Mouse (Mus musculus) midbrain, postnatal 0 days (tissue): ENCODE results near the gene Hoxd8. TPM values are rescaled to one million over a fixed set of nuclear protein-coding genes. Genes with fewer than 3 reads are reported as not detected.

Experiments
- ATAC-seq: fragments of 200-750 bp; cut with Nextera tagmentation; 2 replicates; pipeline ENCODE4 v1.8.0; 2017; ENCODE audit warnings: moderate number of reproducible peaks, mild to moderate bottlenecking, moderate TSS enrichment, moderate library complexity; ENCODE audit not compliant: low FRiP score
- DNase-seq: peaks from one replicate; pipeline ENCODE4 v3.0.0-alpha.2; 2015; ENCODE audit warnings: low spot score
- H3K27ac ChIP-seq: fragments of 300-500 bp; sonication (generic); 2 replicates; pipeline ENCODE4 v1.5.1; 2014; ENCODE audit warnings: low read depth, mild to moderate bottlenecking, low read length, mixed read lengths
- H3K27me3 ChIP-seq: fragments of 300-500 bp; sonication (generic); 2 replicates; pipeline ENCODE4 v1.6.1; 2014; ENCODE audit warnings: low read length, control low read depth, mixed read lengths; ENCODE audit not compliant: insufficient read depth
- H3K36me3 ChIP-seq: fragments of 300-500 bp; sonication (generic); 2 replicates; pipeline ENCODE4 v1.6.1; 2014; ENCODE audit warnings: low read length, control low read depth, mixed read lengths; ENCODE audit not compliant: insufficient read depth
- H3K4me1 ChIP-seq: fragments of 300-500 bp; sonication (generic); 2 replicates; pipeline ENCODE4 v1.6.1; 2014; ENCODE audit warnings: mild to moderate bottlenecking, control low read depth, antibody characterized with exemption, low read length, mixed read lengths; ENCODE audit not compliant: insufficient read depth
- H3K4me2 ChIP-seq: fragments of 300-500 bp; sonication (generic); 2 replicates; pipeline ENCODE4 v1.6.1; 2014; ENCODE audit warnings: low read depth, mild to moderate bottlenecking, low read length, mixed read lengths; ENCODE audit not compliant: poor library complexity, severe bottlenecking
- H3K4me3 ChIP-seq: fragments of 300-500 bp; sonication (generic); 2 replicates; pipeline ENCODE4 v1.5.1; 2014; ENCODE audit warnings: low read depth, mild to moderate bottlenecking, low read length, moderate library complexity
- H3K9ac ChIP-seq: fragments of 300-500 bp; sonication (generic); replicated peaks from 2 replicates; pipeline ENCODE4 v1.6.1; 2014; ENCODE audit warnings: mild to moderate bottlenecking, low read length, moderate library complexity, mixed read lengths; ENCODE audit not compliant: poor library complexity, severe bottlenecking
- H3K9me3 ChIP-seq: fragments of 300-500 bp; sonication (generic); 2 replicates; pipeline ENCODE4 v1.6.1; 2016; ENCODE audit warnings: low read length, control low read depth
- CTCF ChIP-seq: IDR thresholded peaks from 2 replicates; pipeline ENCODE4 v1.5.1; 2016; ENCODE audit warnings: antibody characterized with exemption, mild to moderate bottlenecking
- WGBS: fragments of 180-500 bp; shearing (Covaris S2); extraction: QIAGEN DNeasy Blood & Tissue Kit; methylation state at CpG from one replicate; pipeline ENCODE4 v1.1.7; 2014; 5-methylcytosine and 5-hydroxymethylcytosine counted together
- polyA plus RNA-seq: library from polyadenylated mRNA; unstranded; fragments of >200 nt; fragmentation: Nextera tagmentation; extraction: Ambion mirVana; gene quantifications from 2 replicates; pipeline ENCODE4 v1.2.1, GENCODE M21; 2015
- total RNA-seq: library from RNA; depleted of rRNA; stranded (reverse); fragments of >200 nt; gene quantifications from 2 replicates; pipeline ENCODE4 v1.2.3, GENCODE M21; 2014

Hoxd8 gene
- total and polyA plus RNA-seq, 2 experiments from 2014 or later, result 0.05 TPM; not detected in 1

GRCm38 (mm10) chr2:74668370-74669229, 35.8 kb upstream of the Hoxd8 start:
- Histone ChIP-seq H3K27ac (no peak overlapping the region), H3K27me3 (peaks cover 88% of the 10 kb centered on the region), H3K4me2 (peak overlapping the region; percentile 26), H3K4me3 (peak overlapping the region; percentile 9; the same call in 1 of the 2 replicates), H3K36me3 (no peaks in the 10 kb centered on the region), H3K9me3 (no peaks in the 10 kb centered on the region), H3K9ac (no peak overlapping the region), H3K4me1 (peaks cover 3% of the 10 kb centered on the region; the same call in 1 of the 2 replicates)
- ATAC-seq, result no peak
- WGBS, result under 1% methylated on average over 71 of the region's 74 CpGs
- no peak for TF ChIP-seq CTCF
- no peak for DNase-seq

- 0% methylated on average over 3 of the region's 3 CpGs for WGBS
- no peak for ATAC-seq
- H3K4me1 ChIP-seq, result peaks cover 3% of the 10 kb centered on the region; the same call in 1 of the 2 replicates
- no peak for TF ChIP-seq CTCF
- no peaks in the 10 kb centered on the region for H3K9me3 ChIP-seq
- H3K4me2 ChIP-seq, result no peak overlapping the region
- H3K4me3 ChIP-seq, result no peak overlapping the region
- H3K27me3 ChIP-seq, result peaks cover 88% of the 10 kb centered on the region
- no peaks in the 10 kb centered on the region for H3K36me3 ChIP-seq
- no peak overlapping the region for H3K9ac ChIP-seq
- H3K27ac ChIP-seq, result no peak overlapping the region
- DNase-seq, result no peak
Measured at GRCm38 (mm10) chr2:74669230-74669578, 35.2 kb upstream of the Hoxd8 start.

GRCm38 (mm10) chr2:74669650-74670235, 34.7 kb upstream of the Hoxd8 start:
- no peak for ATAC-seq
- no peak for DNase-seq
- 3% methylated on average over 14 of the region's 14 CpGs for WGBS

GRCm38 (mm10) chr2:74670632-74671188, 33.7 kb upstream of the Hoxd8 start:
- TF ChIP-seq CTCF, result no peak
- Histone ChIP-seq H3K9ac (no peak overlapping the region), H3K4me1 (peaks cover 3% of the 10 kb centered on the region; the same call in 1 of the 2 replicates), H3K36me3 (no peaks in the 10 kb centered on the region), H3K9me3 (no peaks in the 10 kb centered on the region), H3K4me2 (no peak overlapping the region), H3K27ac (no peak overlapping the region), H3K4me3 (no peak overlapping the region), H3K27me3 (peaks cover 88% of the 10 kb centered on the region)
- 5% methylated on average over 3 of the region's 3 CpGs for WGBS
- no peak for DNase-seq
- no peak for ATAC-seq

More at GRCm38 (mm10) chr2:74669650-74670235, 34.7 kb upstream of the Hoxd8 start:
- Histone ChIP-seq H3K36me3 (no peaks in the 10 kb centered on the region), H3K4me2 (no peak overlapping the region), H3K4me1 (peaks cover 3% of the 10 kb centered on the region; the same call in 1 of the 2 replicates), H3K27ac (no peak overlapping the region), H3K27me3 (peaks cover 88% of the 10 kb centered on the region), H3K4me3 (no peak overlapping the region), H3K9ac (no peak overlapping the region), H3K9me3 (no peaks in the 10 kb centered on the region)
- TF ChIP-seq CTCF, result no peak

- no peak for ATAC-seq
- Histone ChIP-seq H3K4me2 (no peak overlapping the region), H3K9ac (no peak overlapping the region), H3K27ac (no peak overlapping the region), H3K4me1 (peaks cover 3% of the 10 kb centered on the region; the same call in 1 of the 2 replicates), H3K36me3 (no peaks in the 10 kb centered on the region), H3K27me3 (peaks cover 90% of the 10 kb centered on the region), H3K4me3 (no peak overlapping the region), H3K9me3 (no peaks in the 10 kb centered on the region)
- 11% methylated on average over 5 of the region's 5 CpGs for WGBS
- TF ChIP-seq CTCF, result no peak
- DNase-seq, result no peak
Measured at GRCm38 (mm10) chr2:74671847-74672246, 32.6 kb upstream of the Hoxd8 start.
